Mouse (Mus musculus): ENCODE measurements around the gene Rasgef1c. TPM values are rescaled to one million over a fixed set of nuclear protein-coding genes. Genes with fewer than 3 reads are reported as not detected.

The Rasgef1c gene
- polyA plus RNA-seq, 1 experiment = 16.4 TPM

DNA sequence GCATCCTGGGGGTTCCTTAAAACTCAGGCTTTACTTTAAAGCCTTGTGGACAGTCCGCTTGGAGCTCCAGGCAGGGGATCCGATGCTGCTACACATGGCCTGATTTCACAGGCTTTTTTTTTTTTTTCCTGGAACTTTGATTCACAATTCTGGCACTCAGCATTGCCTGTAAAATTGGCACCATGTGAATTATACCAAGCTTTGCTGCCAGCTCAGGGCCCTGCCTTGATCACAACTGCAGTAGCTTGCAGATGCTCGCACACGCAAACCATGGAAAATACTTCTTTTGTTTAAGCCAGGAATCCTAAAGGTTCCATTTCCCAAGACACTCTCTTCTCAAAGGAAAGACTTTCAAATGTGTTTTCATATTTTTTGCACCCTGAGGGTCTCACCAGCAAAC lies 44.1 kb downstream of the Rasgef1c start:
- TF ChIP-seq POLR2A (IDR thresholded peaks at IDR 0.05; ENCODE audit: borderline replicate concordance, extremely low read depth, insufficient read depth, insufficient read length, poor library complexity, severe bottlenecking) = no peak
- no peak for TF ChIP-seq CTCF (IDR thresholded peaks at IDR 0.05; ENCODE audit: borderline replicate concordance, extremely low read depth, insufficient read depth, insufficient read length)

DNA sequence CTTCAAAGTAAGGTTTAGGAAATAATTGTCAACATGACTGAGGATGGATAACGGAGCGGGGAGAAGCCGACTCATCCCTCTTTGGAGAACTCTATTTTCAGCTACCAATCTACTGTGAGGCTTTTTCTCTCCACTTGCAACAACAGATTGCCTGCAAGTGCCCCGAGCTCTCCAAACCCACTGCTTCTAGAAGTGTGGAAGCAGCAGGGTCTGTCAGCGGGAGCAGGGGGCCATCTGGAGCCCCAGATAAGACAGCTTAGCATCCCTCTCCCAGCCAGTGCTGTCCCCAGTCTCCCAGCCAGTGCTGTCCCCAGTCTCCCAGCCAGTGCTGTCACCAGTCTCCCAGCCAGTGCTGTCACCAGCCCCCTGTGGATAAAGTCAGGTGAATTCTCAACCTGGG lies 48.2 kb downstream of the Rasgef1c start:
- peak; percentile 50 for DNase-seq (ENCODE audit: low read depth)
- TF ChIP-seq CTCF (IDR thresholded peaks at IDR 0.05; ENCODE audit: borderline replicate concordance, extremely low read depth, insufficient read depth, insufficient read length) = no peak
- no peak for TF ChIP-seq POLR2A (IDR thresholded peaks at IDR 0.05; ENCODE audit: borderline replicate concordance, extremely low read depth, insufficient read depth, insufficient read length, poor library complexity, severe bottlenecking)

More for the DNA sequence above, 44.1 kb downstream of the Rasgef1c start:
- DNase-seq (ENCODE audit: low read depth) = no peak

DNA sequence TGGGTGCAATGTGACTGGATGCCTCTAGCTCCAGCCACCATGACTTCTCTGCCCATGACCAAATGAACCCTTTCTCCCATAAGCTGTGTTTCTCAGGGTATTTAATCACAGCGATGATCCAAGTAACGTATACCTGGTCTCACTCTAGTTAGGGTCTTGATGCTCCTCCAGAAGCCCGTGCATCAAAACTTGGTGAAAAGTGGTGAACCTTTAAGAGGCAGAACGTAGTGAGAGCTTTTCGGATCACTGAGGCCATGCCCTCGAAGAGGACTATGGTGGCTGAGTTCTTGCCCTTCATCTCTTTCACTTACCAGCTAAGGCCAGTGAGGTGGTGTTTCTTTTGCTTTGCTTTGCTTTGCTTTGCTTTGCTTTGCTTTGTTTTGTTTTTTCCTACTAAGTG lies 52.0 kb downstream of the Rasgef1c start:
- TF ChIP-seq POLR2A (IDR thresholded peaks at IDR 0.05; ENCODE audit: borderline replicate concordance, extremely low read depth, insufficient read depth, insufficient read length, poor library complexity, severe bottlenecking) = no peak
- no peak for TF ChIP-seq CTCF (IDR thresholded peaks at IDR 0.05; ENCODE audit: borderline replicate concordance, extremely low read depth, insufficient read depth, insufficient read length)
- no peak for DNase-seq (ENCODE audit: low read depth)

DNA sequence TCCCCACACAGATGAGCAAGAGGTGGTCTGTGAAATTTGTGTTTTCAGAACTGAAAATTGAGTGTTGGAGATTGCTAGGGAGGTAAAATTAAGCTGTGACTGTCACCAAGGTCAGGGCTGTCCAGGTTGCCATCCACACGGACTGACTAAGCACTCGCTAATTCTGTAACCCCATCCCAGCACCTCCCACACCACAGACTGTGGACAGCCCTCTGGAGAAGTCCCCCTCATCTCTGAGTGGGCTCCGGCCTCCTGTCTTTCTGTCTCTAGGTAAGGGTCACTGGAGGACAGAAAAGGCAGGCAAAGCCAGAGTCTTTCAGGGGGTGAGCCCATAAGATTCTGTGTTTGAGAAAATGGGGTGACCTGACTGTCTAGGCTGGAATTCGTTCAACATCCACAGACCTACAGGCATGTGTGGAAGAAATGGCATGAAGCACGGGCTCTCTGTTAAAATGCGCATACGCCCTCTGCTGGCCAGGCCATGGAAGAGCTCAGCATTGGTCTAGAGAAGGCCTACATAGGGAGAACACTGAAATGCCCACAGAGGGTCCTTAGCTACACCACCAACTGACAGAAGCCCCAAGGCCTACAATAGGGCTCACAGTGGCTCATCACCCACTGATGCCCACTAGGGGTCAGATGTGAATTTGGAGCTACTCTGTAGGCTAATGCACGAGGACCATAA lies 54.1 kb downstream of the Rasgef1c start:
- peak; percentile 89 for DNase-seq (ENCODE audit: low read depth)
- TF ChIP-seq CTCF (IDR thresholded peaks at IDR 0.05; ENCODE audit: borderline replicate concordance, extremely low read depth, insufficient read depth, insufficient read length) (peak; percentile 91), POLR2A (IDR thresholded peaks at IDR 0.05; ENCODE audit: borderline replicate concordance, extremely low read depth, insufficient read depth, insufficient read length, poor library complexity, severe bottlenecking) (no peak)

DNA sequence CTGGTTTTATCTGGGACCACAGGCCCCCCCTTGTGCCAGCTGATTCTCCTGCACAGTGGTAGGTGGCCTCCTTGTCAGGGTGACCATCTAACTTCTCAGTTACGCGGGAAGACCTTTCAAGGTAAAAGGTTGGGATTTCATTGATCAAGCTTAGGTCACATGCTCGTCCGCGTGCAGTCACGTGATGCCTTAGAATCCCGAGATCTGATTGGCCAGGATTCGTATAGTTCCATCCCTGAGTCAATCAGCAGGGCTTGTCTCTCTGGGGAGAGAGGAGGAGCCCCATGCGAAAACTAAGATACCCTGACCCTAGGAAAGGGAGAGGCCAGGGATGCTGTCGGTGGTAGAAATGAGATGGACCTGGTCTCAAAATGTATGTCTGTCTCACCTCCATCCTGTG lies 56.4 kb downstream of the Rasgef1c start:
- no peak for DNase-seq (ENCODE audit: low read depth)
- no peak for TF ChIP-seq POLR2A (IDR thresholded peaks at IDR 0.05; ENCODE audit: borderline replicate concordance, extremely low read depth, insufficient read depth, insufficient read length, poor library complexity, severe bottlenecking)
- TF ChIP-seq CTCF (IDR thresholded peaks at IDR 0.05; ENCODE audit: borderline replicate concordance, extremely low read depth, insufficient read depth, insufficient read length) = no peak

DNA sequence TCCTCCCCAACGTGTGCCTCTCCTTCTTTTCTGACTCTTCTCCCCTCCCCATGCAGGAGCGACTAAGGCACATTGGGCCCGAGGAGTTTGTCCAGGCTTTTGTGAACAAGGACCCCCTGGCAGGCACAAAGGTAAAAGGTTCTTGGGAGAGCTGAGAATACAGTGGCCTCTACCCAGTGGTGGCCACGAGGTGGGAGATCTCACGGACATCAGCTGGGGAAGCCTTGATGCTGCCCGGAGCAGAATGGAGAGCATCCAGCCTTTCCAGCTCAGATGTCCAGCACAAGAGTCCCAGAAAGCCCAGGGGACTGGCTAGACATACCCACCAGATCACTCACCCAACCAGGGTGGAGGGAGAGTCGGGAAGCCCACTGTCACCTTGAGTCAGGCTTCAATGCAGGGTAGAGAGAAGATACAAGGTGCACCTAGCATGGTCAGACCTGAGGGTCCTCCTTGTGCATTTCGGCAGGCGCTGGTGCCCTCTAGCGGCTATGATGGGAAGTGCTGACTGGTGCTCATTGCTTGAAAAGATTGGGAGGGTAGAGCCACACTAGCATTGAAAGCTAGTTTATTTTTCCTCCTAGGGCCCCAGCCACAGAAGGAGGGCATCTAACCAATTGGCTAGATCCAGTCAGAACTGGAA lies 59.6 kb downstream of the Rasgef1c start:
- peak; percentile 84 for DNase-seq (ENCODE audit: low read depth)
- TF ChIP-seq POLR2A (IDR thresholded peaks at IDR 0.05; ENCODE audit: borderline replicate concordance, extremely low read depth, insufficient read depth, insufficient read length, poor library complexity, severe bottlenecking) (no peak), CTCF (IDR thresholded peaks at IDR 0.05; ENCODE audit: borderline replicate concordance, extremely low read depth, insufficient read depth, insufficient read length) (peak; percentile 99)

DNA sequence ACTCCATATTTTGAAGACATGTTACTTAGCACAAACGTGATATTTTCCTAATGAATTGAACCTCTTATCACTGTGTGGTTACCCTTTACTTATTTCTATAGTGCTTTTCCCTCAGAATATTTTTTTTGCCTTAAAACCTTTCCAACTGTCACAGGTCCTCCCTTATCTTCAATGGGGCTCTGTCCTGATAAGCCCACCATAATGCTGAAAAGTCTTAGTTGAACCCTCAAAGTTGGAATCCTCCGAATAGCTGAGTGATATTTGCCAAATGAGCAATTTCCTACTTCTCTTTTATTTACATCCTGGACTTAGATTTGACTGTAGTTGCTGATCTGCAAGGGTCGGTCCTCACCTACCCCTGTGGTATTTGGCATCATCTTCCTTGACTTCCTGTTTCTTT lies 63.7 kb downstream of the Rasgef1c start:
- TF ChIP-seq CTCF (IDR thresholded peaks at IDR 0.05; ENCODE audit: borderline replicate concordance, extremely low read depth, insufficient read depth, insufficient read length) (no peak), POLR2A (IDR thresholded peaks at IDR 0.05; ENCODE audit: borderline replicate concordance, extremely low read depth, insufficient read depth, insufficient read length, poor library complexity, severe bottlenecking) (no peak)

DNA sequence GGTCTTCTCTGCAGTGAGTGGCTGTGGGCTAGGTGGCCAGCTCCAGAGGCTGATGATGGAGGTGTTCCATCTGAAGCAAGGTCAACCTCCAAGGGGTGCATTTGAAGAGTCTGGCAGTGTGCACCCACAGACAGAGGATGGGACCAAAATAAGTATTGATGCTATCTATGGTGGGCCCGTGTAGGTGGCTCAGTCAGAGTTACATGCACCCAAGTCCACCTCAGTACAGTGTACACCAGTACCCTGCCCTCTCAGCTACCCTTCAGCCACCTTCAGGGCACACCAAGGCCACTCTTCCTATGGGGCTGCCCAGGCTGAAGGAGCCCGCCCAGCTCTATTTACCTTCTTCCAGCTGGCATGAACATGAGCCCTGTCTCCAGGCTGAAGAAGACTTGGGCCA lies 68.1 kb downstream of the Rasgef1c start:
- TF ChIP-seq CTCF (IDR thresholded peaks at IDR 0.05; ENCODE audit: borderline replicate concordance, extremely low read depth, insufficient read depth, insufficient read length) (no peak), POLR2A (IDR thresholded peaks at IDR 0.05; ENCODE audit: borderline replicate concordance, extremely low read depth, insufficient read depth, insufficient read length, poor library complexity, severe bottlenecking) (no peak)
- no peak for DNase-seq (ENCODE audit: low read depth)

More for the DNA sequence above, 63.7 kb downstream of the Rasgef1c start:
- DNase-seq (ENCODE audit: low read depth) = no peak

DNA sequence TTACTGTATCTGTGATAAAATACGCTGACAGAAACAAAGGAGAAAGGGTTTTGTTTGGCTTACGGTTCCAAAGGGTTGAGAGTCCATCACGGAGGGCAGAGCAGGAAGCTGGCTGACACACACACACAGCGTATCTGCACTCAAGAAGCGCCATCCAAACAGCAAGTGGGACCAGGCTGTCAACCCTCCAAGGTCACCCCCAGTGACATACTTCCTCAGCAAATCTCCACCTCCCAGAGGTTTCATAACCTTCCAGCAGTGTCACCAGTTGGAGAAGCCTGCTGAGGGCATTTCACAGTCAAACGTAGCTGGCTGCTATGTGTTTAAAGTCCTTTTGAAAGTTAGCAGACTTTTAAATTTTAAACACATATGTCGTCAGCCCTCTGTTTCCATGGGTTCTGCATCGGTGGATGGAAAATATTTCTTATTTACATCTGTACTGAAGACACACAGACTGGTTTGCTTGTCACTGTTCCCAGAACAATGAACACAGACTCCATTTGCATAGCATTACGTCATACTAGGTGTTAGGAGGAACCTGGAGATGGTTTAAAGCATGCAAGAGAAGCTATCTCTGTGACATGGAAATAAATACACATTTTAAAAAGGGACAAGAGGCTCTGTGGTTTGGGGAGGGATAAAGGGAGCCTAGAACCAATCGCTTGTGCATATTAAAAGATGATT lies 72.2 kb downstream of the Rasgef1c start:
- TF ChIP-seq POLR2A (IDR thresholded peaks at IDR 0.05; ENCODE audit: borderline replicate concordance, extremely low read depth, insufficient read depth, insufficient read length, poor library complexity, severe bottlenecking) (no peak), CTCF (IDR thresholded peaks at IDR 0.05; ENCODE audit: borderline replicate concordance, extremely low read depth, insufficient read depth, insufficient read length) (no peak)

DNA sequence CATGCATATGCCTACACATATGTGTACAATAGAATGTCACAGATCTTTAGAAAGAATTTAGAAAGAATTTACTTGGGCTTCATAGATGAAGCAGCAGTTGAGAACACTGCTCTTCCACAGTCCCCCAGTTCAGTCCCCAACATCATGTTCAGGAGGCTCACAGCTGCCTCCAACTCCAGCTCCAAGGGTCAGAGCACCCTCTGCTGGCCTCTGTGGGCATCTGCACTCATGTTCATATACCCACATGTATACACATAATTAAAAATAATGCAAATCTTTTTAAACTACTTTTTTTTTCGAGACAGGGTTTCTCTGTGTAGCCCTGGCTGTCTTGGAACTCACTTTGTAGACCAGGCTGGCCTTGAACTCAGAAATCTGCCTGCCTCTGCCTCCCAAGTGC lies 73.0 kb downstream of the Rasgef1c start:
- TF ChIP-seq POLR2A (IDR thresholded peaks at IDR 0.05; ENCODE audit: borderline replicate concordance, extremely low read depth, insufficient read depth, insufficient read length, poor library complexity, severe bottlenecking) (no peak), CTCF (IDR thresholded peaks at IDR 0.05; ENCODE audit: borderline replicate concordance, extremely low read depth, insufficient read depth, insufficient read length) (0 out of 2 replicates have a peak, but pooled peaks have one; percentile 5)
- DNase-seq (ENCODE audit: low read depth) = no peak

More for the DNA sequence above, 72.2 kb downstream of the Rasgef1c start:
- DNase-seq (ENCODE audit: low read depth) = no peak

DNA sequence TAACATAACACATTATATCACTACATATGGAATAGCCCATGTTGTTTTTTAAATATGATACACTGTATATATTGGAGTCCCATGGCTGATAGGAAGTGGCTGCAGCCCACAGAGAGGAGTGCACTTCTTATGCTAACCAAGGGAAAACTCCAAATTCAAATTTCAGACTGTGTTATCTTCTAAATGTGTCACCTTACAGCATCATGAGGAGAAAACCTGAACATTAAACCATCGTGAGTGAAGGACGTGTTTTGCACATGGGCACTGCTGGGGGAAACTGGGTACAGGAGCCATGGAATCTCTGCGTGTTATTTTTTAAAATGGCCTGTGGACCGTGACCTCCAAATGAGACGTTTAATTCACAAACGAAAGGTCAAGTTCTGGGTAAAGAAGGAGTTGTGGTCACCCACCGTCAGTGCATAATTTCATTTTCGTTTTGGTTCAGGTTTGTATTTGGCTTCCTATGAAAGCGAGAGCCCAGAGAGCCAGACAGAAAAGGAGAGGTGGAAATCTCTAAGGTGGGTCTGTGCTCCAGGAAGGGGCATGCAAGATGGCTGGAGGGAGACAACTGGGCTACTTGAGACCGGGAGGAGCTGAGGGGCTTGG lies 76.4 kb downstream of the Rasgef1c start:
- TF ChIP-seq POLR2A (IDR thresholded peaks at IDR 0.05; ENCODE audit: borderline replicate concordance, extremely low read depth, insufficient read depth, insufficient read length, poor library complexity, severe bottlenecking) (no peak), CTCF (IDR thresholded peaks at IDR 0.05; ENCODE audit: borderline replicate concordance, extremely low read depth, insufficient read depth, insufficient read length) (no peak)

More for the DNA sequence above, 76.4 kb downstream of the Rasgef1c start:
- DNase-seq (ENCODE audit: low read depth) = no peak

Data from brain, embryonic 14.5 days (tissue).